Mouse (Mus musculus): ENCODE results near the gene Tmem33.

GRCm38 (mm10) chr5:67300926-67301597, 40.7 kb downstream of the Tmem33 start:
- TF ChIP-seq CTCF (IDR thresholded peaks at IDR 0.05) (no peak), EP300 (IDR thresholded peaks at IDR 0.05) (no peak)
